In the genomic region with DNA sequence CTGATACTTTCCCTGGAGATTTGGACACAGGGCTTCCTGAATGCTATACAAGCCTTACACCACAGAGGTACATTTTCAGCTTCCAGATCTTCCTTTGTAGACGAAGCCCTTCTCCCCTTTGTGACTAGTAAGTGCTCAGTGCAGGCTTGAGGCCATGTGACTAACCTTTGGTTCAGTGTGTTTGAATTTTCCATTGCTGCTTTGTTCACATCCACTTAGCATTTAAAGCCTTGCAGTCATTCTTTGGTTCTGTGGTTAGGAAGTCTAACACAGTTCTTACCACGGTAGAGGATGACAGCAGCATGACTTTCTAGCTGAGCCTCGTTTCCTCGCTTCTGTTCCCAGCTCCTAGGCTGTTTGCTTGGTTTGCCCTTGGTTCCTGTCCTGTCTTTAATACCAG, we compare ENCODE assay signal across 17 mouse cellular contexts. TPM values are rescaled to one million over a fixed set of nuclear protein-coding genes. Genes with fewer than 3 reads are reported as not detected.
DNase-seq lines count a peak whose midpoint lies in the region; ATAC-seq and TF ChIP-seq lines count a peak whose summit lies in the region.
"Had no signal": no experiment of that assay in that cellular context is flagged by ENCODE, and none has a peak within 500 bp of the region (broad histone marks: within the 10 kb centered on the region; RNA-seq: fewer than 3 reads in every experiment).

No protein-coding gene starts in this region.

- dilution Hi-C loops in CH12.LX (cut with MboI; ENCODE audit: extremely low pct_ligation_motif_present, extremely low pct_unique_long_range_greater_than_20kb, low sequenced_read_pairs) = no loop called here

- no peak for ATAC-seq in kidney, postnatal 0 days (replicated peaks; ENCODE audit: low FRiP score, low read depth)
- no peak for ATAC-seq in kidney, embryonic 16.5 days (ENCODE audit: low FRiP score, low TSS enrichment)
- ATAC-seq in midbrain, postnatal 0 days (ENCODE audit: low FRiP score) = no peak
- ATAC-seq in intestine, postnatal 0 days = no peak
- ATAC-seq: forebrain, postnatal 0 days; intestine, embryonic 15.5 days; midbrain, embryonic 15.5 days had no signal

- peaks cover 15% of the 10 kb centered on the region for H3K4me1 ChIP-seq in kidney, postnatal 0 days (replicated peaks; ENCODE audit: insufficient read depth, low read length)
- peaks cover 23% of the 10 kb centered on the region for H3K4me1 ChIP-seq in kidney, embryonic 16.5 days (ENCODE audit: insufficient read depth, low read length)
- H3K4me1 ChIP-seq in CH12.LX (ENCODE audit: control insufficient read depth in 1 of 2, insufficient read depth in 2 of 2) = peaks cover 11 to 37% of the 10 kb centered on the region in 2 experiments
- H3K4me1 ChIP-seq in midbrain, postnatal 0 days (ENCODE audit: insufficient read depth, low read length) = peaks cover 23% of the 10 kb centered on the region
- peaks cover 21% of the 10 kb centered on the region; the same call in 1 of the 2 replicates for H3K4me1 ChIP-seq in intestine, postnatal 0 days (replicated peaks; ENCODE audit: control insufficient read depth, insufficient read depth, low read length)

- in situ Hi-C loops in CH12.LX (cut with MboI; ENCODE audit: low pct_ligation_motif_present, low pct_unique_long_range_greater_than_20kb, low sequenced_read_pairs) = no loop called here

- no peak for DNase-seq in kidney, postnatal 0 days (ENCODE audit: low spot score)
- DNase-seq in CH12.LX (ENCODE audit: extremely low read depth) = peak; percentile 76
- peak; percentile 60 for DNase-seq in naive thymus-derived CD4-positive, alpha-beta T cell, adult 2 months (ENCODE audit: low read depth)
- no peak for DNase-seq in midbrain, postnatal 0 days (ENCODE audit: low spot score)
- DNase-seq: forebrain, postnatal 0 days; gastrocnemius, postnatal 14 days; kidney, postnatal 14 days; lung, postnatal 4 days; retina, postnatal 1 day; spleen, adult 18-20 months had no signal

- no peaks in the 10 kb centered on the region for H3K27me3 ChIP-seq in kidney, postnatal 0 days (ENCODE audit: insufficient read depth, low read length)
- H3K27me3 ChIP-seq in kidney, embryonic 16.5 days (ENCODE audit: insufficient read depth, low read length) = no peaks in the 10 kb centered on the region
- H3K27me3 ChIP-seq in C2C12 (ENCODE audit: control insufficient read depth, insufficient read depth, insufficient read length) (no peaks in the 10 kb centered on the region), CH12.LX (replicated peaks) (no peaks in the 10 kb centered on the region)
- no peaks in the 10 kb centered on the region for H3K27me3 ChIP-seq in midbrain, postnatal 0 days (ENCODE audit: insufficient read depth, low read length)
- no peaks in the 10 kb centered on the region for H3K27me3 ChIP-seq in intestine, postnatal 0 days (replicated peaks; ENCODE audit: control insufficient read depth, insufficient read depth, low read length)
- H3K27me3 ChIP-seq: intestine, embryonic 15.5 days; liver, embryonic 15.5 days; midbrain, embryonic 15.5 days; neural tube, embryonic 13.5 days had no signal

- TF ChIP-seq POLR2A in CH12.LX (IDR thresholded peaks at IDR 0.05; ENCODE audit: low read depth, low read length) = no peak

- H3ac ChIP-seq in C2C12 (ENCODE audit: control insufficient read depth, insufficient read length, low read depth) = no peak overlapping the region

- H3K9me3 ChIP-seq in kidney, postnatal 0 days (replicated peaks; ENCODE audit: low read length) = no peaks in the 10 kb centered on the region
- no peaks in the 10 kb centered on the region for H3K9me3 ChIP-seq in kidney, embryonic 16.5 days (ENCODE audit: low read length)
- no peaks in the 10 kb centered on the region for H3K9me3 ChIP-seq in CH12.LX (replicated peaks; ENCODE audit: low read length)
- H3K9me3 ChIP-seq in midbrain, postnatal 0 days (ENCODE audit: low read length) = no peaks in the 10 kb centered on the region
- H3K9me3 ChIP-seq in intestine, postnatal 0 days (ENCODE audit: control insufficient read depth) = no peaks in the 10 kb centered on the region
- H3K9me3 ChIP-seq: intestine, embryonic 15.5 days; liver, embryonic 15.5 days; midbrain, embryonic 15.5 days; neural tube, embryonic 13.5 days had no signal

- peaks cover 4% of the 10 kb centered on the region for H3K79me3 ChIP-seq in C2C12 (ENCODE audit: low read depth)

- peak; percentile 68 for TF ChIP-seq EP300 in CH12.LX (IDR thresholded peaks at IDR 0.05; ENCODE audit: low read length)

- TF ChIP-seq RAD21 in CH12.LX (IDR thresholded peaks at IDR 0.05; ENCODE audit: low read depth, low read length) = no peak

- 78% methylated on average over 4 of the region's 4 CpGs for WGBS in kidney, postnatal 0 days
- 70% methylated on average over 4 of the region's 4 CpGs for WGBS in kidney, embryonic 16.5 days
- WGBS in midbrain, postnatal 0 days = 47% methylated on average over 4 of the region's 4 CpGs
- 81% methylated on average over 4 of the region's 4 CpGs for WGBS in intestine, postnatal 0 days

- no peak overlapping the region for H3K4me2 ChIP-seq in kidney, postnatal 0 days (ENCODE audit: low read length)
- no peak overlapping the region for H3K4me2 ChIP-seq in kidney, embryonic 16.5 days (replicated peaks; ENCODE audit: low read depth, low read length)
- H3K4me2 ChIP-seq in CH12.LX (ENCODE audit: insufficient read depth, low read depth, poor library complexity, severe bottlenecking) = peak overlapping the region; percentile 71
- H3K4me2 ChIP-seq in midbrain, postnatal 0 days (ENCODE audit: low read depth, low read length, poor library complexity, severe bottlenecking) = no peak overlapping the region
- H3K4me2 ChIP-seq in intestine, postnatal 0 days (replicated peaks; ENCODE audit: low read depth) = no peak overlapping the region
- H3K4me2 ChIP-seq: intestine, embryonic 15.5 days; liver, embryonic 15.5 days; midbrain, embryonic 15.5 days; neural tube, embryonic 13.5 days had no signal

- H3K36me3 ChIP-seq in kidney, postnatal 0 days (ENCODE audit: insufficient read depth, low read length) = no peaks in the 10 kb centered on the region
- no peaks in the 10 kb centered on the region for H3K36me3 ChIP-seq in kidney, embryonic 16.5 days (ENCODE audit: insufficient read depth, low read length)
- H3K36me3 ChIP-seq in C2C12 (ENCODE audit: control insufficient read depth, insufficient read depth) (no peaks in the 10 kb centered on the region), CH12.LX (replicated peaks in 1 of 2; ENCODE audit: control insufficient read depth in 1 of 2, insufficient read depth in 1 of 2, low read length in 1 of 2) (peaks cover 0 to 5% of the 10 kb centered on the region in 2 experiments)
- no peaks in the 10 kb centered on the region for H3K36me3 ChIP-seq in midbrain, postnatal 0 days (ENCODE audit: insufficient read depth, low read length)
- no peaks in the 10 kb centered on the region for H3K36me3 ChIP-seq in intestine, postnatal 0 days (ENCODE audit: control insufficient read depth, insufficient read depth)
- H3K36me3 ChIP-seq: intestine, embryonic 15.5 days; liver, embryonic 15.5 days; midbrain, embryonic 15.5 days had no signal

- no peak for TF ChIP-seq CTCF in kidney, postnatal 0 days (IDR thresholded peaks at IDR 0.05; ENCODE audit: low read depth)
- no peak for TF ChIP-seq CTCF in C2C12 (IDR thresholded peaks at IDR 0.05; ENCODE audit: control insufficient read depth, insufficient read depth, insufficient read length)
- TF ChIP-seq CTCF in CH12.LX (conservative IDR thresholded peaks at IDR 0.05 in 1 of 2, IDR thresholded peaks at IDR 0.05 in 1 of 2; ENCODE audit: low read depth in 2 of 2, low read length in 2 of 2) = no peak
- TF ChIP-seq CTCF in midbrain, postnatal 0 days (IDR thresholded peaks at IDR 0.05) = no peak
- no peak for TF ChIP-seq CTCF in intestine, postnatal 0 days (IDR thresholded peaks at IDR 0.05; ENCODE audit: low read depth)

- H3K27ac ChIP-seq in kidney, postnatal 0 days = 0 out of 2 replicates have a peak overlapping the region, but pooled peaks have one; percentile 19
- H3K27ac ChIP-seq in kidney, embryonic 16.5 days (ENCODE audit: low read length) = no peak overlapping the region
- H3K27ac ChIP-seq in CH12.LX (ENCODE audit: insufficient read depth, low read depth) = peak overlapping the region; percentile 76
- H3K27ac ChIP-seq in midbrain, postnatal 0 days (ENCODE audit: low read depth, low read length) = no peak overlapping the region
- H3K27ac ChIP-seq in intestine, postnatal 0 days (ENCODE audit: low read depth, low read length) = no peak overlapping the region
- H3K27ac ChIP-seq: intestine, embryonic 15.5 days; liver, embryonic 15.5 days; midbrain, embryonic 15.5 days; neural tube, embryonic 13.5 days had no signal

- H3K9ac ChIP-seq in kidney, postnatal 0 days (ENCODE audit: low read depth, low read length) = no peak overlapping the region
- no peak overlapping the region for H3K9ac ChIP-seq in kidney, embryonic 16.5 days (replicated peaks; ENCODE audit: low read length)
- no peak overlapping the region for H3K9ac ChIP-seq in CH12.LX (ENCODE audit: insufficient read depth, low read depth)
- no peak overlapping the region for H3K9ac ChIP-seq in midbrain, postnatal 0 days (replicated peaks; ENCODE audit: low read length, poor library complexity, severe bottlenecking)
- H3K9ac ChIP-seq in intestine, postnatal 0 days (ENCODE audit: low read depth, low read length) = no peak overlapping the region
- H3K9ac ChIP-seq: forebrain, postnatal 0 days; intestine, embryonic 15.5 days; liver, embryonic 15.5 days; midbrain, embryonic 15.5 days; neural tube, embryonic 13.5 days had no signal

- H3K79me2 ChIP-seq in C2C12 (ENCODE audit: control insufficient read depth, insufficient read depth) (peaks cover 31% of the 10 kb centered on the region), CH12.LX (replicated peaks; ENCODE audit: control insufficient read depth, extremely low read depth, insufficient read depth, poor library complexity, severe bottlenecking) (peaks cover 44% of the 10 kb centered on the region)

- H3K4me3 ChIP-seq in kidney, postnatal 0 days (replicated peaks; ENCODE audit: low read depth, low read length) = no peak overlapping the region
- no peak overlapping the region for H3K4me3 ChIP-seq in kidney, embryonic 16.5 days (ENCODE audit: low read length)
- H3K4me3 ChIP-seq in C2C12 (ENCODE audit: insufficient read depth, poor library complexity, severe bottlenecking) (no peak overlapping the region), CH12.LX (replicated peaks in 1 of 3; ENCODE audit: low read depth in 2 of 3, low read length in 2 of 3, poor library complexity in 1 of 3) (peak overlapping the region in 1 of 3 experiments; percentile 10)
- H3K4me3 ChIP-seq in midbrain, postnatal 0 days (ENCODE audit: low read depth, low read length) = no peak overlapping the region
- no peak overlapping the region for H3K4me3 ChIP-seq in intestine, postnatal 0 days (ENCODE audit: low read depth, low read length)
- H3K4me3 ChIP-seq: intestine, embryonic 15.5 days; liver, embryonic 15.5 days; midbrain, embryonic 15.5 days; neural tube, embryonic 13.5 days had no signal

RNA-seq across cellular contexts. Expression of a gene that starts 44.4 kb away (rescaled TPM):
- polyA plus RNA-seq in kidney, postnatal 0 days (2015; fragmentation: Nextera tagmentation; extraction: Ambion mirVana) = 7.2 and 7.8 TPM in 2 replicates
- 12.0 and 15.7 TPM in 2 replicates for polyA plus RNA-seq in kidney, embryonic 16.5 days (2015; fragmentation: Nextera tagmentation; extraction: Ambion mirVana)
- 2.7 TPM for polyA plus RNA-seq in C2C12 (2012; fragmentation: generic; extraction: Trizol)
- total RNA-seq in CH12.LX (2012; rRNA removed) = 10.9 and 12.3 TPM in 2 replicates
- 1.0 and 2.3 TPM in 2 replicates for total RNA-seq in CH12.LX (2014; rRNA removed)
- polyA plus RNA-seq in CH12.LX (2012; ENCODE audit: insufficient read length, low read depth) = 6.5 and 8.0 TPM in 2 replicates
- 23.1 and 34.0 TPM in 2 replicates for total RNA-seq in midbrain, postnatal 0 days (2014; rRNA removed)
- 13.9 and 15.2 TPM in 2 replicates for polyA plus RNA-seq in midbrain, postnatal 0 days (2015; fragmentation: Nextera tagmentation; extraction: Ambion mirVana)
- polyA plus RNA-seq in intestine, postnatal 0 days (2015; fragmentation: Nextera tagmentation; extraction: Ambion mirVana) = 4.8 and 5.5 TPM in 2 replicates

Comparison
In these comparisons a context has a peak if more than half of its experiments do, and no peak if none do; other contexts are left out.
1. H3K27ac ChIP-seq: peak in kidney, postnatal 0 days (single experiment) and CH12.LX (single experiment); none in kidney, embryonic 16.5 days (single experiment), midbrain, postnatal 0 days (single experiment) and intestine, postnatal 0 days (single experiment).
2. DNase-seq: peak in CH12.LX (single experiment) and naive thymus-derived CD4-positive, alpha-beta T cell, adult 2 months (single experiment); none in kidney, postnatal 0 days (single experiment) and midbrain, postnatal 0 days (single experiment).